Mouse (Mus musculus) heart, embryonic 10.5 days (tissue): ENCODE measurements around the gene Tiparp. TPM values are rescaled to one million over a fixed set of nuclear protein-coding genes. Genes with fewer than 3 reads are reported as not detected.

Source experiments
- DNase-seq: peaks from one replicate; pipeline ENCODE4 v3.0.0-alpha.2; 2017; ENCODE audit warnings: low spot score
- H3K27ac ChIP-seq: fragments of 300-500 bp; sonication (generic); 2 replicates; pipeline ENCODE4 v1.5.1; 2016; ENCODE audit warnings: mild to moderate bottlenecking
- H3K27me3 ChIP-seq: fragments of 300-500 bp; sonication (generic); 2 replicates; pipeline ENCODE4 v1.6.1; 2016; ENCODE audit warnings: mild to moderate bottlenecking; ENCODE audit not compliant: poor library complexity, insufficient read depth, severe bottlenecking
- H3K36me3 ChIP-seq: fragments of 300-500 bp; sonication (generic); 2 replicates; pipeline ENCODE4 v1.6.1; 2016; ENCODE audit warnings: mild to moderate bottlenecking, moderate library complexity
- H3K4me1 ChIP-seq: fragments of 300-500 bp; sonication (generic); 2 replicates; pipeline ENCODE4 v1.6.1; 2016; ENCODE audit warnings: mild to moderate bottlenecking
- H3K4me3 ChIP-seq: fragments of 300-500 bp; sonication (generic); 2 replicates; pipeline ENCODE4 v1.5.1; 2016; ENCODE audit warnings: mild to moderate bottlenecking, moderate library complexity
- H3K9me3 ChIP-seq: fragments of 300-500 bp; sonication (generic); 2 replicates; pipeline ENCODE4 v1.6.1; 2016; ENCODE audit warnings: mild to moderate bottlenecking, moderate library complexity
- WGBS: fragments of 180-500 bp; shearing (Covaris S2); methylation state at CpG from one replicate; pipeline ENCODE4 v1.1.7; 2016; 5-methylcytosine and 5-hydroxymethylcytosine counted together
- polyA plus RNA-seq: library from polyadenylated mRNA; unstranded; fragments of >200 nt; fragmentation: Nextera tagmentation; extraction: Ambion mirVana; gene quantifications from 2 replicates; pipeline ENCODE4 v1.2.1, GENCODE M21; 2016

Tiparp gene
- polyA plus RNA-seq, 1 experiment from 2014 or later: 51.3 TPM

- Histone ChIP-seq H3K27ac (no peak overlapping the region), H3K36me3 (no peaks in the 10 kb centered on the region), H3K4me1 (peaks cover 17% of the 10 kb centered on the region), H3K4me3 (no peak overlapping the region), H3K9me3 (no peaks in the 10 kb centered on the region), H3K27me3 (no peaks in the 10 kb centered on the region)
- 65% methylated on average over 7 of the region's 7 CpGs for WGBS
- no peak for DNase-seq
These were observed 70.0 kb downstream of the Tiparp start for GRCm38 (mm10) chr3:65598071-65598830.

- peaks cover 18% of the 10 kb centered on the region for H3K4me1 ChIP-seq
- 87% methylated on average over 6 of the region's 6 CpGs for WGBS
- H3K9me3 ChIP-seq: no peaks in the 10 kb centered on the region
These were observed 70.9 kb downstream of the Tiparp start for GRCm38 (mm10) chr3:65599151-65599550.

GRCm38 (mm10) chr3:65601291-65602050, 73.3 kb downstream of the Tiparp start:
- DNase-seq: no peak
- H3K9me3 ChIP-seq: no peaks in the 10 kb centered on the region
- H3K27ac ChIP-seq: no peak overlapping the region
- H3K4me1 ChIP-seq: peaks cover 21% of the 10 kb centered on the region
- H3K36me3 ChIP-seq: no peaks in the 10 kb centered on the region
- 88% methylated on average over 8 of the region's 8 CpGs for WGBS
- H3K27me3 ChIP-seq: no peaks in the 10 kb centered on the region
- no peak overlapping the region for H3K4me3 ChIP-seq

More at GRCm38 (mm10) chr3:65599151-65599550, 70.9 kb downstream of the Tiparp start:
- no peak for DNase-seq
- H3K36me3 ChIP-seq: no peaks in the 10 kb centered on the region
- no peaks in the 10 kb centered on the region for H3K27me3 ChIP-seq
- H3K27ac ChIP-seq: no peak overlapping the region
- H3K4me3 ChIP-seq: no peak overlapping the region

GRCm38 (mm10) chr3:65603392-65604055, 75.3 kb downstream of the Tiparp start:
- Histone ChIP-seq H3K4me1 (peaks cover 27% of the 10 kb centered on the region), H3K27ac (peak overlapping the region; percentile 49; the same call in 1 of the 2 replicates), H3K36me3 (no peaks in the 10 kb centered on the region), H3K27me3 (no peaks in the 10 kb centered on the region), H3K4me3 (no peak overlapping the region), H3K9me3 (no peaks in the 10 kb centered on the region)
- 32% methylated on average over 4 of the region's 4 CpGs for WGBS
- DNase-seq: no peak

Other genes with a start within 250 kb of the Tiparp start
- 243 and 263 TPM in 2 replicates for gene Ssr3, start 135.8 kb upstream of the Tiparp start, polyA plus RNA-seq
- gene Lekr1, start 137.8 kb downstream of the Tiparp start, polyA plus RNA-seq: 4.0 and 5.3 TPM in 2 replicates